Mouse (Mus musculus): ENCODE data around the gene 1700056E22Rik.

Gene 1700056E22Rik

GRCm38 (mm10) chr1:184034011-184034557 lies at the start of gene 1700056E22Rik:
Gene 1700056E22Rik (minus strand): TSS chr1:184034301.
- peak; percentile 97 for DNase-seq (ENCODE audit: low read depth)

- no peak for DNase-seq (ENCODE audit: low read depth)
These were observed 49.1 kb upstream of the 1700056E22Rik start for GRCm38 (mm10) chr1:184083166-184083565.

- DNase-seq (ENCODE audit: low read depth): no peak
These were observed 48.6 kb upstream of the 1700056E22Rik start for GRCm38 (mm10) chr1:184082661-184083060.

GRCm38 (mm10) chr1:184079304-184079703 lies 45.2 kb upstream of the 1700056E22Rik start:
- DNase-seq (ENCODE audit: low read depth): no peak

GRCm38 (mm10) chr1:184076756-184077155 lies 42.7 kb upstream of the 1700056E22Rik start:
- no peak for DNase-seq (ENCODE audit: low read depth)

- DNase-seq (ENCODE audit: low read depth): no peak
These were observed 42.0 kb upstream of the 1700056E22Rik start for GRCm38 (mm10) chr1:184076065-184076464.

- no peak for DNase-seq (ENCODE audit: low read depth)
These were observed 34.9 kb upstream of the 1700056E22Rik start for GRCm38 (mm10) chr1:184068971-184069370.

GRCm38 (mm10) chr1:184067704-184068558 lies 33.8 kb upstream of the 1700056E22Rik start:
- DNase-seq (ENCODE audit: low read depth): no peak

- DNase-seq (ENCODE audit: low read depth): no peak
These were observed 32.6 kb upstream of the 1700056E22Rik start for GRCm38 (mm10) chr1:184066460-184067287.

GRCm38 (mm10) chr1:184065589-184066361 lies 31.7 kb upstream of the 1700056E22Rik start:
- no peak for DNase-seq (ENCODE audit: low read depth)

- DNase-seq (ENCODE audit: low read depth): no peak
These were observed 30.2 kb upstream of the 1700056E22Rik start for GRCm38 (mm10) chr1:184064306-184064705.

- no peak for DNase-seq (ENCODE audit: low read depth)
These were observed 27.8 kb upstream of the 1700056E22Rik start for GRCm38 (mm10) chr1:184061901-184062300.

GRCm38 (mm10) chr1:184060828-184061734 lies 27.0 kb upstream of the 1700056E22Rik start:
- DNase-seq (ENCODE audit: low read depth): no peak

GRCm38 (mm10) chr1:184060381-184060780 lies 26.3 kb upstream of the 1700056E22Rik start:
- DNase-seq (ENCODE audit: low read depth): no peak

- no peak for DNase-seq (ENCODE audit: low read depth)
These were observed 25.7 kb upstream of the 1700056E22Rik start for GRCm38 (mm10) chr1:184059814-184060213.

GRCm38 (mm10) chr1:184058206-184058605 lies 24.1 kb upstream of the 1700056E22Rik start:
- DNase-seq (ENCODE audit: low read depth): no peak

GRCm38 (mm10) chr1:184054176-184054575 lies 20.1 kb upstream of the 1700056E22Rik start:
- DNase-seq (ENCODE audit: low read depth): no peak

GRCm38 (mm10) chr1:184053711-184054110 lies 19.6 kb upstream of the 1700056E22Rik start:
- no peak for DNase-seq (ENCODE audit: low read depth)

- DNase-seq (ENCODE audit: low read depth): no peak
These were observed 19.0 kb upstream of the 1700056E22Rik start for GRCm38 (mm10) chr1:184053141-184053540.

- DNase-seq (ENCODE audit: low read depth): no peak
These were observed 18.2 kb upstream of the 1700056E22Rik start for GRCm38 (mm10) chr1:184052331-184052730.

- DNase-seq (ENCODE audit: low read depth): no peak
These were observed 17.7 kb upstream of the 1700056E22Rik start for GRCm38 (mm10) chr1:184051824-184052223.

Measured in c-Kit-positive CD71-negative TER-119-negative erythroid progenitor cells, embryonic 14.5 days (primary cell).